Mouse (Mus musculus) spleen, adult 2 months (tissue): Measurements from ENCODE around the gene Itga7. TPM values are rescaled to one million over a fixed set of nuclear protein-coding genes. Genes with fewer than 3 reads are reported as not detected.

ENCODE experiments used
- DNase-seq, 2 experiments: peaks; one replicate each; pipeline versions ENCODE4 v3.0.0 to v3.0.0-alpha.2; 2012 to 2021; ENCODE audit warnings: low spot score in 2 of 2, low read depth in 1 of 2
- H3K27ac ChIP-seq: fragments of 200-500 bp; 2 replicates; pipeline ENCODE4 v1.5.1; 2012; ENCODE audit warnings: low read length, inconsistent platforms; ENCODE audit not compliant: insufficient read depth
- H3K27me3 ChIP-seq: fragments of 200-500 bp; 2 replicates; pipeline ENCODE4 v1.6.1; 2012; ENCODE audit warnings: mild to moderate bottlenecking, moderate library complexity, low read length, inconsistent platforms; ENCODE audit not compliant: control insufficient read depth, insufficient read depth
- H3K36me3 ChIP-seq: fragments of 200-500 bp; 2 replicates; pipeline ENCODE4 v1.6.1; 2012; ENCODE audit warnings: mild to moderate bottlenecking, low read length, inconsistent platforms; ENCODE audit not compliant: control insufficient read depth, insufficient read depth
- H3K4me1 ChIP-seq: fragments of 200-500 bp; 2 replicates; pipeline ENCODE4 v1.6.1; 2011; ENCODE audit warnings: inconsistent platforms; ENCODE audit not compliant: control insufficient read depth, insufficient read depth, insufficient read length
- H3K4me3 ChIP-seq: fragments of 200-500 bp; 2 replicates; pipeline ENCODE4 v1.5.1; 2011; ENCODE audit warnings: mild to moderate bottlenecking, inconsistent platforms; ENCODE audit not compliant: insufficient read depth, insufficient read length; ENCODE audit errors: extremely low read depth
- CTCF ChIP-seq: fragments of 200-500 bp; IDR thresholded peaks from 2 replicates; pipeline ENCODE4 v1.5.1; 2011; ENCODE audit warnings: mild to moderate bottlenecking, inconsistent platforms; ENCODE audit not compliant: insufficient read depth, insufficient read length, insufficient replicate concordance; ENCODE audit errors: extremely low read depth
- POLR2A ChIP-seq: fragments of 200-500 bp; IDR thresholded peaks from 2 replicates; pipeline ENCODE4 v1.6.1; 2011; ENCODE audit warnings: low read depth, low read length, inconsistent platforms
- WGBS: fragments of 180-500 bp; shearing (Covaris S2); methylation state at CpG from one replicate; pipeline ENCODE4 v1.1.7; 2018; 5-methylcytosine and 5-hydroxymethylcytosine counted together
- polyA plus RNA-seq: library from polyadenylated mRNA; depleted of rRNA; stranded (reverse); fragments of >200 nt; gene quantifications from 2 replicates; pipeline ENCODE4 v1.2.3, GENCODE M21; 2012

Itga7 gene
- polyA plus RNA-seq, 1 experiment, result 5.8 TPM

- peaks cover 9% of the 10 kb centered on the region for H3K36me3 ChIP-seq
- H3K4me1 ChIP-seq, result no peaks in the 10 kb centered on the region
- no peaks in the 10 kb centered on the region for H3K27me3 ChIP-seq
- WGBS, result 93% methylated on average over 3 of the region's 3 CpGs
- no peak for TF ChIP-seq CTCF
- no peak for TF ChIP-seq POLR2A
- H3K4me3 ChIP-seq, result no peak overlapping the region
- no peak overlapping the region for H3K27ac ChIP-seq
- no peak for DNase-seq
Observed at GRCm38 (mm10) chr10:128916665-128917064, 17.0 kb upstream of the Itga7 start.

- Histone ChIP-seq H3K4me3 (no peak overlapping the region), H3K4me1 (peaks cover under 1% of the 10 kb centered on the region; the same call in 1 of the 2 replicates), H3K27me3 (no peaks in the 10 kb centered on the region), H3K27ac (no peak overlapping the region), H3K36me3 (peaks cover 9% of the 10 kb centered on the region)
- DNase-seq, result no peak
- TF ChIP-seq POLR2A (no peak), CTCF (no peak)
- 94% methylated on average over 6 of the region's 6 CpGs for WGBS
Observed at GRCm38 (mm10) chr10:128917400-128917799, 16.2 kb upstream of the Itga7 start.

- peaks cover 2% of the 10 kb centered on the region; the same call in 1 of the 2 replicates for H3K4me1 ChIP-seq
- H3K4me3 ChIP-seq, result no peak overlapping the region
- 82% methylated on average over 7 of the region's 7 CpGs for WGBS
- no peak for DNase-seq
- no peak overlapping the region for H3K27ac ChIP-seq
- TF ChIP-seq CTCF, result no peak
- no peak for TF ChIP-seq POLR2A
- H3K36me3 ChIP-seq, result peaks cover 9% of the 10 kb centered on the region
- no peaks in the 10 kb centered on the region for H3K27me3 ChIP-seq
Observed at GRCm38 (mm10) chr10:128918246-128918645, 15.4 kb upstream of the Itga7 start.

- WGBS, result 73% methylated on average over 6 of the region's 6 CpGs
- DNase-seq, result no peak
Observed at GRCm38 (mm10) chr10:128919203-128919631, 14.4 kb upstream of the Itga7 start.

GRCm38 (mm10) chr10:128919966-128920365 lies 13.7 kb upstream of the Itga7 start:
- peaks cover 4% of the 10 kb centered on the region; the same call in 1 of the 2 replicates for H3K4me1 ChIP-seq
- no peak for DNase-seq
- TF ChIP-seq CTCF (no peak), POLR2A (no peak)
- WGBS, result 89% methylated on average over 7 of the region's 7 CpGs
- peaks cover 9% of the 10 kb centered on the region for H3K36me3 ChIP-seq
- H3K4me3 ChIP-seq, result no peak overlapping the region
- no peak overlapping the region for H3K27ac ChIP-seq
- no peaks in the 10 kb centered on the region for H3K27me3 ChIP-seq

More at GRCm38 (mm10) chr10:128919203-128919631, 14.4 kb upstream of the Itga7 start:
- Histone ChIP-seq H3K4me1 (peaks cover 4% of the 10 kb centered on the region; the same call in 1 of the 2 replicates), H3K4me3 (no peak overlapping the region), H3K27me3 (no peaks in the 10 kb centered on the region), H3K27ac (no peak overlapping the region), H3K36me3 (peaks cover 9% of the 10 kb centered on the region)
- TF ChIP-seq CTCF, result no peak
- TF ChIP-seq POLR2A, result no peak

- DNase-seq, result no peak
- Histone ChIP-seq H3K27ac (no peak overlapping the region), H3K4me3 (no peak overlapping the region), H3K4me1 (peaks cover 4% of the 10 kb centered on the region; the same call in 1 of the 2 replicates), H3K36me3 (peaks cover 9% of the 10 kb centered on the region), H3K27me3 (no peaks in the 10 kb centered on the region)
- TF ChIP-seq CTCF, result no peak
- no peak for TF ChIP-seq POLR2A
- WGBS, result 85% methylated on average over 3 of the region's 3 CpGs
Observed at GRCm38 (mm10) chr10:128920736-128921161, 12.9 kb upstream of the Itga7 start.

- no peak overlapping the region for H3K4me3 ChIP-seq
- WGBS, result 92% methylated on average over 1 of the region's 1 CpGs
- H3K27ac ChIP-seq, result no peak overlapping the region
- DNase-seq, result no peak
- peaks cover 9% of the 10 kb centered on the region for H3K36me3 ChIP-seq
- H3K27me3 ChIP-seq, result no peaks in the 10 kb centered on the region
- H3K4me1 ChIP-seq, result peaks cover 4% of the 10 kb centered on the region; the same call in 1 of the 2 replicates
- TF ChIP-seq CTCF (no peak), POLR2A (no peak)
Observed at GRCm38 (mm10) chr10:128921251-128921650, 12.4 kb upstream of the Itga7 start.
